Mouse (Mus musculus): Measurements from ENCODE around the gene Grid2. TPM values are rescaled to one million over a fixed set of nuclear protein-coding genes. Genes with fewer than 3 reads are reported as not detected.

Grid2 gene
- polyA plus RNA-seq, 1 experiment from 2014 or later, result 1.8 TPM

DNA sequence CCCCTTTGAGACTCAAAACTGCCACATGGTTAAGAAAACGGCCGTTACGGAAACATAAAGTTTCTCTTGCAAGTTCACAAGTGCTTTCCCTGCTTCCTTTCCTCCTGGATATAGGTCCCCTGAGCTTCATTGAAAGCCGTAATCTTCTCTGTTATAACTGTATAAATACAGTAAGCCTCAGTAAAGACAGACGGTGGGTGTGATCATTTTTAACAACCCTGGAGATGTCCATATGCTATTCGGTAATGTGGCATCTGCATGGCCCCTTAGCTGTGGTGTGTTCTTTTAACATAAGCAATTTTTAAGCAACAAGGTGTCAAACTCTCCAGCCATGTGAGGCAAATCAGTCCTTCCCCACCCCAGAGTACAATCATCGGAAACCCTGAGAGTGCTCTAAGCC is 892.9 kb downstream of the Grid2 start:
- 90% methylated on average over 7 of the region's 7 CpGs for WGBS
- ATAC-seq (ENCODE audit: low FRiP score), result no peak
- H3K27me3 ChIP-seq, result no peaks in the 10 kb centered on the region
- no peaks in the 10 kb centered on the region for H3K9me3 ChIP-seq
- no peaks in the 10 kb centered on the region for H3K36me3 ChIP-seq (replicated peaks)
- no peaks in the 10 kb centered on the region for H3K4me1 ChIP-seq
- no peak overlapping the region for H3K4me2 ChIP-seq
- H3K27ac ChIP-seq, result no peak overlapping the region
- no peak overlapping the region for H3K9ac ChIP-seq
- H3K4me3 ChIP-seq (replicated peaks), result no peak overlapping the region

DNA sequence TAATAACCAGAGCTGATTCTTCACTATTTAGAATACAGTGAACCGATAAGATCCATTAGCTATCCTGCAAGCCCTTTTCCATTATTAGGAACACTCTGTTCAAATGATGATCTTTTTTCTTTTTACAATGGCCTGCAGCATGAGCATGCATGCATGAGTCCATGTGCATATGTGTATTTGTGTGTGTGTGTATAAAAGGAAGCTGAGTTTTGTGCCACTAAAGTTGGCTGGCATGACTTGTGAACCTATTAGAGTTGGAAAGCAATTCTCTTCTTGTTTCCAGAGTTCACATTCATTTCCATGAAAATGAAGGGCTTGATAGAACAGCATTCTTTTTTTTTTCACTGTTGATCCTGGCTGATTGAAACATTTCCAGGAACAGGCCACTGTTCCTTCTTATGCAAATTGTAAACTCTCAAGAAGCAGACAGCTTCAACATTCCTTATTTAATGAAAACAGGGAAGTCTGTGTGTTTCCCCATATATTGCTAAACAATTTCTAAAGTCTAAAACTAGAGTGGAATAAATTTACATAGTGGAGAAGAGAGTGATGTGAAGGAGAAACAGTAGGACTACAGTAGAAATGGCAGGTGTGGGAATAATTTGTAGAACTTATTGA is 919.4 kb downstream of the Grid2 start:
- Histone ChIP-seq H3K4me1 (no peaks in the 10 kb centered on the region), H3K27me3 (no peaks in the 10 kb centered on the region), H3K9me3 (no peaks in the 10 kb centered on the region), H3K27ac (no peak overlapping the region), H3K4me2 (no peak overlapping the region), H3K36me3 (replicated peaks) (no peaks in the 10 kb centered on the region), H3K9ac (no peak overlapping the region), H3K4me3 (replicated peaks) (no peak overlapping the region)
- no peak for ATAC-seq (ENCODE audit: low FRiP score)
- WGBS, result 70% methylated on average over 1 of the region's 1 CpGs

DNA sequence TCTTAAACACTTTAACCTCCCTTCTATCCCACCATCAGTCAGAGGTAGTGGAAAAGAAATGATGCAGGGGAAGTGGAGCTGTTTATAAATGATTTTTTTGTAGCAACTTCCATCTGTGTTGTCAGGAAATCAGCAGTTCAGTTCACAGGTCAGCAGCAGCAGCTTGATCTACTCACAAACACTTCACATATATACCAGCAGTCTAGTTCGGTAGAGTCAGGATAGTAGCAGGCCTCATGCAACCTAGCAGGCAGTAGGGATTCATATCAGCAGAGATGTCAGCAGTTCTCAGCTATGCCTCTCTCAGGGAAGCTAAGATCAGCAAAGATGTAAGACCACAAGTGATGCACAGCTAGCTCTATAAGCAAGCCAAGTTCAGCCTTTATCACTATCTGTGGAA is 938.0 kb downstream of the Grid2 start:
- H3K4me1 ChIP-seq, result no peaks in the 10 kb centered on the region
- H3K4me2 ChIP-seq, result no peak overlapping the region
- H3K27ac ChIP-seq, result no peak overlapping the region
- H3K4me3 ChIP-seq (replicated peaks), result no peak overlapping the region
- ATAC-seq (ENCODE audit: low FRiP score), result no peak
- WGBS, result 84% methylated on average over 1 of the region's 1 CpGs
- no peak overlapping the region for H3K9ac ChIP-seq
- H3K9me3 ChIP-seq, result no peaks in the 10 kb centered on the region
- H3K36me3 ChIP-seq (replicated peaks), result no peaks in the 10 kb centered on the region
- no peaks in the 10 kb centered on the region for H3K27me3 ChIP-seq

DNA sequence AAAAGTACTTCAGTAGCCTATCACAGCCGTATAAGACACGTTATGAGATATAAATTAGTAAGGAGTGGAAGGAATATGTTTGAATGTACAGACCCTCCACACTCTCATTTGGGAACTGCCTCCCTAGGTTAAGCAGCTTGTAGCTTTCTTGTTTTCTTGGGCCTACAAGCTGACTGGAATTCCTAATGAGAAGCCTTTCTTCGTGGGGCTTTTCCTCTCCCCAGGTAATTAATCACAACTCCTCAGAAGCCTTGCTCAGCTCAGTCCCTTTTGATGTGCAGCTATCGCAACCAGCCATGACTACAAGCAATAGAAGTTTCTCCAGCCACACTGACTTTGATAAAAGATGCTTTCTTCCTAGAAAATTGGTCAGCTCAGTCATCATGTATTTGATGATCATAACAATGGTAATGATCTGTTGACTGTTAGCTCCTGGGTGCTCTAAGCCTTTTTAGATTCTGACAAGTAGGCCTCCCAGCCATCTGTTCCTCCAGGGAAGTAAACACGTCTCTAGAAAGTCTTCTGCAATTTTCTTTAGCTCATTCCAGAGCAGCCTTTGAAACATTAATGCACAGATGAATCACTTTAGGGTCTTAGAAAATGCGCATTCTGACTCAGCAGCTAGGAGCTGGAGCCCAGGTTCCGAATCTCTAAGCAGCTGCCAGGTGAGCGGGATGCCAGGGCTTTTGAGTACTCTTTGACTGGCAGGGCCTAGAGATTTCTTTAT is 946.9 kb downstream of the Grid2 start:
- Histone ChIP-seq H3K4me3 (replicated peaks) (no peak overlapping the region), H3K27ac (peak overlapping the region; percentile 21; the same call in 1 of the 2 replicates), H3K36me3 (replicated peaks) (no peaks in the 10 kb centered on the region), H3K27me3 (no peaks in the 10 kb centered on the region), H3K9me3 (no peaks in the 10 kb centered on the region), H3K4me2 (no peak overlapping the region), H3K4me1 (peaks cover 8% of the 10 kb centered on the region), H3K9ac (no peak overlapping the region)
- 16% methylated on average over 8 of the region's 8 CpGs for WGBS
- ATAC-seq (ENCODE audit: low FRiP score), result peak; percentile 55; the same call in 1 of the 2 replicates

DNA sequence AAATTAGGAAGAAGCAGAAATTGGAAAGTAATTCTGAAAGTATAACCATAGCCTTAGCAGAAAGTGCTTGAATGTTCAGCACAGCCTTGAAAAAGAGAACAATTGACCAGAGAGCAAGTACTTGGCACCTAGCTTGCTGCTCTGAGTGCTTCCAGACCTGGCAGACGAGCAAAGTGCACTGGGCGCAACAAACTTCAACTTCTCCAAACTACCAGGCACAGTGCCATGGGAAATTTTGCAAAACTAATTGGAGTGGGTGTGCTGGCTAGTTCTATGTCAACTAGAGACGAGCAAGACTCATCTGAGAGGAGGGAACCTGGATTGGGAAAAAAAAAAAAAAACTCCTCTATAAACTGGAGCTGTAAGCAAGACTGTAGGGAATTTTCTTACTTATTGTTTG is 980.7 kb downstream of the Grid2 start:
- Histone ChIP-seq H3K9ac (no peak overlapping the region), H3K27me3 (no peaks in the 10 kb centered on the region), H3K9me3 (no peaks in the 10 kb centered on the region), H3K4me3 (replicated peaks) (no peak overlapping the region), H3K4me1 (no peaks in the 10 kb centered on the region), H3K4me2 (no peak overlapping the region), H3K36me3 (replicated peaks) (no peaks in the 10 kb centered on the region), H3K27ac (no peak overlapping the region)
- WGBS, result 79% methylated on average over 3 of the region's 3 CpGs
- no peak for ATAC-seq (ENCODE audit: low FRiP score)

DNA sequence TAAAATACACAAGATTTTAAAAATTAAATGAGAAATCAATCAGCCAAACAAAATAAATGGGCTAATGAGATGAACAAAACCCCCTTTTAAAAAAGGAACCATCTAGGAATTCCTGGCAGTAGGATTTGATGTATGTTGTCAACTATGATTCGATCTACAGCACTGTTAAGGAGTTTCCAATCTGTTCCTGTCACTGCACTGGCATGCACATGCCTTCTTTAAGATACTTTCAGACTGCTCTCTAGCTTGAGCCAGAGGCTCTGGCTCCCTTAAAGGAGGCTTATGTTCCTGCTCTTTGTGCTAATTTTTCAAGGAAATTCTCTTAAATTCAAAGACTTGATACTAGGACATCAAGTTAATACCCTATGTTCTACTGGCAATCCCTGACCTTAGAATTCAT is 984.9 kb downstream of the Grid2 start:
- no peak for ATAC-seq (ENCODE audit: low FRiP score)
- H3K36me3 ChIP-seq (replicated peaks), result no peaks in the 10 kb centered on the region

DNA sequence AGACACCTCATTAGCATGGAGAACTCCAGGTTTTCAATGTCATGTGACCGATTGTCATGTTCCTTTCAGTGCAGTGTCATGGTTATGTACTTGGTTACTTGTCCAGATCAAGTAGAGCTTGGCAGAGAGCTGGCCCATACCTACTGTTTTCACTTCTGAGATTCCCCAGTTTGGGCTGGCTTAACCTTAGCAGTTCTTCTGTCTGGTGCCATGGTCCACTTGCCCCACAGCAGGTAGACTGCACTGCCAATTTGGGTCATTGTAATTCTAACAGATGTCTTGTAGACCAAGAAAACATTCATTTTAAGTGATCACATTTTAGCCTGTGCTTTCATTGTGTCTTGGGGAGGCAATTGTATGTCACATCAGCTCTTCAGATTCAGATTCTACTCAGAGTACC is 990.3 kb downstream of the Grid2 start:
- Histone ChIP-seq H3K36me3 (replicated peaks) (no peaks in the 10 kb centered on the region), H3K9ac (no peak overlapping the region), H3K9me3 (no peaks in the 10 kb centered on the region), H3K4me1 (no peaks in the 10 kb centered on the region), H3K4me3 (replicated peaks) (no peak overlapping the region), H3K27ac (no peak overlapping the region), H3K27me3 (no peaks in the 10 kb centered on the region), H3K4me2 (no peak overlapping the region)
- WGBS, result 88% methylated on average over 1 of the region's 1 CpGs
- ATAC-seq (ENCODE audit: low FRiP score), result no peak

More for the DNA sequence above, 984.9 kb downstream of the Grid2 start:
- no peak overlapping the region for H3K27ac ChIP-seq
- no peak overlapping the region for H3K4me2 ChIP-seq
- no peaks in the 10 kb centered on the region for H3K9me3 ChIP-seq
- no peak overlapping the region for H3K9ac ChIP-seq
- 79% methylated on average over 1 of the region's 1 CpGs for WGBS
- no peak overlapping the region for H3K4me3 ChIP-seq (replicated peaks)
- no peaks in the 10 kb centered on the region for H3K27me3 ChIP-seq
- H3K4me1 ChIP-seq, result no peaks in the 10 kb centered on the region

DNA sequence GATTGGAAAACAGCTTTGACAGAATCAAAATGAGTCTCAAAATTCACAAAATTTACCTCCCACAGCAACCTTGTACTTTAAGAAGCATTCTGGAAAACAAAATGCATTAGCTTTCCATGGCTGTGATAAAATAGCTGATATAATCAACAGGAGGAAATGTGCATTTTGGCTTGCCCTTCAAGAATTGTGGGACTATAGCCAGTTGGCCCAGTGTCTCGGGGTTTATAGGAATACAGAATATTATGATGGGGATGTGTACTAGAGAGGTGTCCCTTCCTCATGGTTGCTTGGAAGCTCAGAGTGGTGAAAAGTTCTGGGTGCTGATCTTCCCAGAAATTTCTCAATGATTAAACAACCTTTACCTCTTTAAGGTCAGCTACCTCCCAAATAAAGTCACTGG is 995.4 kb downstream of the Grid2 start:
- Histone ChIP-seq H3K4me2 (no peak overlapping the region), H3K4me1 (no peaks in the 10 kb centered on the region), H3K27ac (no peak overlapping the region), H3K9ac (no peak overlapping the region), H3K27me3 (no peaks in the 10 kb centered on the region), H3K4me3 (replicated peaks) (no peak overlapping the region), H3K36me3 (replicated peaks) (no peaks in the 10 kb centered on the region), H3K9me3 (no peaks in the 10 kb centered on the region)
- 85% methylated on average over 1 of the region's 1 CpGs for WGBS
- ATAC-seq (ENCODE audit: low FRiP score), result no peak

DNA sequence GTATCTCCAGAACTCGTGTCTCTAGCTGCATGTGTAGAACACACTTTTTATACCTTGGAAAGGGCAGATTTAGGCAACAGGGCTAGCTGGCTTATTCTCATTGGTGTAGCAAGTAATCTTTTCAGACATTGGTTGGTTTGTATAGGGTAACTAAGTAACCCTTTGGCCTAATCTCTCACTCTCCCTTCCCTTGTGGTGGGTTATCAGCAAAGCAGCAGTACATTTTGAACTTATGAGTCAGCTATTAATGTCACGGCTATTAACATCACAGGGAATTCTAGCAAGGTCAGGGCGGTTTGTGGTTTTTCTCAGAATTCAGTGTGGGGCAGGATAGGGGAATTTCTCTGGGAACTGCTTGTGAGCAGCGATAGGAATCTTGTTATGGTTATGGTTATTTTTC is 1007.8 kb downstream of the Grid2 start:
- Histone ChIP-seq H3K27me3 (no peaks in the 10 kb centered on the region), H3K9me3 (no peaks in the 10 kb centered on the region), H3K27ac (no peak overlapping the region), H3K4me2 (no peak overlapping the region), H3K4me1 (no peaks in the 10 kb centered on the region), H3K9ac (no peak overlapping the region), H3K36me3 (replicated peaks) (no peaks in the 10 kb centered on the region), H3K4me3 (replicated peaks) (no peak overlapping the region)
- WGBS, result 92% methylated on average over 4 of the region's 4 CpGs
- ATAC-seq (ENCODE audit: low FRiP score), result no peak

DNA sequence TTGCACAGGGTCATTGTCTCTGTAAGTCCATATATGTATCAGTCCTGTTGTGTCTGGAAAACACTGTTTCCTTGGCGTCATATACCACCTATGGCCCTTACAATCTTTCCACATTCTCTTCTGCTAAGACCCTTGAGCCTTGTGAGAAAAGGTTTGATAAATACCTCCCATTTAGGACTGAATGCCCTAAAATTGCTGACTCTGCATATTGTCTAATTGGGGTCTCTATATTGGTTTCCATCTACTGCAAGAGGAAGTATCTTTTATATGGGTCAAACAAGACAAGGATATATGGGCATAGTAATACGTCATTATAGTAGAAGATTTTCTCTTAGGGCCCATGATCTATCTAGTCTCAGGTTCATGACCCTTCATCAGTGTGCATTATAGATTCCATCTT is 1008.5 kb downstream of the Grid2 start:
- ATAC-seq (ENCODE audit: low FRiP score), result no peak
- no peaks in the 10 kb centered on the region for H3K9me3 ChIP-seq
- H3K4me2 ChIP-seq, result no peak overlapping the region

DNA sequence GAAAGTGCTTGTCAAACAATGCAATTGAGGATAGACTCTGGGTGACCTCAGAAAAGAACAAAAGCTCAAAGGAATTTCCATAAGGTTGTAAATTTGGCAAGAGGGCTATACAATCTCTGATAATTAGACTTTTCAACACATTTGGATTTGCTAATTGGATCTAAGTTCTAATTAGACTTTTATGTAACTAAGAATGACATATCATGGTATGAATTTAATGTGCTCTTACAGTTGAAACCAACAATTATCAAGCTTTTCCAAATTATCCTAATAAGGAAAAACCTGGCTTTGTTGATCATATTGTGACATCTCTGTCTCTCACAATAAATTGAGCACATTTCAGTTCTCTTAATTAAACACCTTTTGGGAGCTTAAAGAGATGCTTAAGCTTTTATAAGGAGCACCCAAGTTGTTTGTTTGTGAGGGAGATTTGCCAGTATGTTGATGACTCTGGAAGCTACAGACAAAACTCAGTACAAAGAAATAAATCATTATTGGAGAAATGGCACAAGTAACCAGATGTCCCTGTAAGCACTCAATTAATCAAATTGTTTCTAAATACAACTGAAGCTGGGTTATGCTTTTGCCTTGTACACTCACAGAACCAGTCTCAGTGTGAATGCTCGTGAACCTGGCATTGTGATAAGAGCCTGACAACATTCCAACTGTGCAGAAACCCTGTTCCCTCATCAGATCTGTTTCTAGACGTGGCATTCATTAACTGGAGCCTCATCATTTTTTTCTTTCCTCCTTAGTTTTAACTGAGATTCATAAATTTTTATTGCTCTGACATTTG is 1018.8 kb downstream of the Grid2 start:
- no peak for ATAC-seq (ENCODE audit: low FRiP score)

More for the DNA sequence above, 1008.5 kb downstream of the Grid2 start:
- no peaks in the 10 kb centered on the region for H3K36me3 ChIP-seq (replicated peaks)
- 90% methylated on average over 2 of the region's 2 CpGs for WGBS
- no peak overlapping the region for H3K27ac ChIP-seq
- H3K4me1 ChIP-seq, result no peaks in the 10 kb centered on the region
- no peaks in the 10 kb centered on the region for H3K27me3 ChIP-seq
- no peak overlapping the region for H3K9ac ChIP-seq
- H3K4me3 ChIP-seq (replicated peaks), result no peak overlapping the region

DNA sequence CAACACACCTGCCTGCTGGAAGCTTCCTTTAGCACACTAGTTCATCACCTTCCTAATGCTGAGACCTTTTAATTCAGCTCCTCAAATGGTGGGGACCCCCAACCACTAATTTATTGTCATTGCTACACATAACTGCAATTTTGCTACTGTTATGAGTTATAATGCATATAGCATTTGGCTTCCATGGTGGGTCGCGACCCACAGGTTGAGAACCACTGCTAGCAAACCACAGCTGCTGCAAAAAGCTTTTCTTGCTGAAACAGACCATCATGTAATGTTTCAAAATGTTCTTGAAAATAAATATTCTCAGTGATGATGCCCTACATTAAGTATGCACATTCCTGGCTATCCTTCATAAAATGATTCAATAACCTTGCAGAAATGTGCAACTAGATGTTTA is 1024.3 kb downstream of the Grid2 start:
- H3K4me1 ChIP-seq, result no peaks in the 10 kb centered on the region
- H3K4me3 ChIP-seq (replicated peaks), result no peak overlapping the region
- H3K27ac ChIP-seq, result no peak overlapping the region
- no peak for ATAC-seq (ENCODE audit: low FRiP score)
- no peak overlapping the region for H3K4me2 ChIP-seq
- no peaks in the 10 kb centered on the region for H3K36me3 ChIP-seq (replicated peaks)
- H3K27me3 ChIP-seq, result no peaks in the 10 kb centered on the region
- 96% methylated on average over 2 of the region's 2 CpGs for WGBS
- H3K9ac ChIP-seq, result no peak overlapping the region
- H3K9me3 ChIP-seq, result no peaks in the 10 kb centered on the region

More for the DNA sequence above, 1018.8 kb downstream of the Grid2 start:
- Histone ChIP-seq H3K27me3 (no peaks in the 10 kb centered on the region), H3K27ac (no peak overlapping the region), H3K9ac (no peak overlapping the region), H3K4me2 (no peak overlapping the region), H3K4me3 (replicated peaks) (no peak overlapping the region), H3K4me1 (no peaks in the 10 kb centered on the region), H3K9me3 (no peaks in the 10 kb centered on the region), H3K36me3 (replicated peaks) (no peaks in the 10 kb centered on the region)
- 47% methylated on average over 2 of the region's 2 CpGs for WGBS

Data from forebrain, embryonic 12.5 days (tissue).